Mouse (Mus musculus) ES-E14 (cell line): Measurements from ENCODE around the gene Lmf2.

Experiments
- CHD2 ChIP-seq: IDR thresholded peaks from 2 replicates; pipeline ENCODE4 v1.6.1; 2014; ENCODE audit warnings: mild to moderate bottlenecking, low read depth, low read length, inconsistent platforms
- HCFC1 ChIP-seq: IDR thresholded peaks from 2 replicates; pipeline ENCODE4 v1.6.1; 2012; ENCODE audit warnings: low read length, inconsistent platforms, borderline replicate concordance; ENCODE audit not compliant: insufficient read depth
- MAFK ChIP-seq: IDR thresholded peaks from 2 replicates; pipeline ENCODE4 v1.6.1; 2014; ENCODE audit warnings: mild to moderate bottlenecking, low read depth, low read length, inconsistent platforms; ENCODE audit not compliant: insufficient read depth
- ZC3H11A ChIP-seq: IDR thresholded peaks from 2 replicates; pipeline ENCODE4 v1.6.1; 2012; ENCODE audit warnings: low read depth, mild to moderate bottlenecking, inconsistent platforms, low read length, borderline replicate concordance
- ZNF384 ChIP-seq: IDR thresholded peaks from 2 replicates; pipeline ENCODE4 v1.6.1; 2012; ENCODE audit warnings: low read depth, low read length, inconsistent platforms

DNA sequence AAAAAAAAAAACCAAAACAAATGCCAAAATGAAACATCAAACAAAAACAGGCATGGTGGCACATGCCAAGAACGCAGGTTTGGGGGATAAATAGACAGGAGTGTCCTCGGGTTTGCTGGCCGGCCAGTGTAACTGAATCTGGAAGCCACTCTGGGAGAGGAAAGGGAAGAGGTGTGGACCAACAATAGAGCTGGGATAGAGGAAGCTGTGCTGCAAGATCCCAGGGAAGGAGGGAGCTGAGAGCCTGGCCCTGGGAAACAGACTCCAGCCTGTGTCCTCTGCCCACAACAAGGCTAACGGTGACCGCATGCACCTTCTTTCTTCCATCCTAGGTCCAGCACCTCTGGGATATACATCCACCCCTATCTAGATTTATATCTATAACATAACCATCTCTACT lies 5.0 kb downstream of the Lmf2 start:
- no peak for TF ChIP-seq MAFK
- TF ChIP-seq HCFC1: no peak
- TF ChIP-seq ZC3H11A: no peak
- TF ChIP-seq CHD2: no peak
- no peak for TF ChIP-seq ZNF384
